Mouse (Mus musculus): Measurements from ENCODE around the gene Pcare.

Pcare gene

GRCm38 (mm10) chr17:71730655-71731054 is 22.0 kb downstream of the Pcare start:
- DNase-seq (ENCODE audit: low spot score) = no peak

- peak; percentile 63 for DNase-seq (ENCODE audit: low spot score)
Measured at GRCm38 (mm10) chr17:71721019-71721418, 31.7 kb downstream of the Pcare start.

- no peak for DNase-seq (ENCODE audit: low spot score)
Measured at GRCm38 (mm10) chr17:71720434-71720833, 32.3 kb downstream of the Pcare start.

GRCm38 (mm10) chr17:71717881-71718625 is 34.6 kb downstream of the Pcare start:
- no peak for DNase-seq (ENCODE audit: low spot score)

GRCm38 (mm10) chr17:71715034-71715433 is 37.7 kb downstream of the Pcare start:
- DNase-seq (ENCODE audit: low spot score) = no peak

GRCm38 (mm10) chr17:71712279-71712678 is 40.4 kb downstream of the Pcare start:
- peak; percentile 75 for DNase-seq (ENCODE audit: low spot score)

GRCm38 (mm10) chr17:71707715-71708114 is 45.0 kb downstream of the Pcare start:
- DNase-seq (ENCODE audit: low spot score) = no peak

- DNase-seq (ENCODE audit: low spot score) = peak; percentile 61
Measured at GRCm38 (mm10) chr17:71705550-71706480, 46.9 kb downstream of the Pcare start.

GRCm38 (mm10) chr17:71705113-71705512 is 47.6 kb downstream of the Pcare start:
- DNase-seq (ENCODE audit: low spot score) = no peak

GRCm38 (mm10) chr17:71698619-71698956 is 54.1 kb downstream of the Pcare start:
- DNase-seq (ENCODE audit: low spot score) = no peak

- no peak for DNase-seq (ENCODE audit: low spot score)
Measured at GRCm38 (mm10) chr17:71697896-71698618, 54.6 kb downstream of the Pcare start.

- no peak for DNase-seq (ENCODE audit: low spot score)
Measured at GRCm38 (mm10) chr17:71696396-71696795, 56.3 kb downstream of the Pcare start.

- DNase-seq (ENCODE audit: low spot score) = no peak
Measured at GRCm38 (mm10) chr17:71695716-71696315, 56.9 kb downstream of the Pcare start.

- DNase-seq (ENCODE audit: low spot score) = no peak
Measured at GRCm38 (mm10) chr17:71695151-71695550, 57.5 kb downstream of the Pcare start.

GRCm38 (mm10) chr17:71693780-71694179 is 58.9 kb downstream of the Pcare start:
- DNase-seq (ENCODE audit: low spot score) = peak; percentile 70
